Mouse (Mus musculus) C2C12 (cell line): ENCODE measurements around the gene Aknad1. TPM values are rescaled to one million over a fixed set of nuclear protein-coding genes. Genes with fewer than 3 reads are reported as not detected.

ENCODE experiments used
- H3K27me3 ChIP-seq: one replicate; pipeline ENCODE4 v1.6.1; 2011; ENCODE audit not compliant: control insufficient read depth, insufficient read depth, insufficient read length
- H3K36me3 ChIP-seq: one replicate; pipeline ENCODE4 v1.6.1; 2011; ENCODE audit not compliant: control insufficient read depth, insufficient read depth
- H3K4me3 ChIP-seq: one replicate; pipeline ENCODE4 v1.5.1; 2011; ENCODE audit warnings: mild to moderate bottlenecking, control low read depth; ENCODE audit not compliant: poor library complexity, insufficient read depth, severe bottlenecking
- H3K79me2 ChIP-seq: one replicate; pipeline ENCODE4 v1.6.1; 2011; ENCODE audit not compliant: control insufficient read depth, insufficient read depth
- H3K79me3 ChIP-seq: one replicate; pipeline ENCODE4 v1.6.1; 2011; ENCODE audit warnings: low read depth, control low read depth
- H3ac ChIP-seq: one replicate; pipeline ENCODE3; 2011; ENCODE audit warnings: low read depth; ENCODE audit not compliant: control insufficient read depth, insufficient read length
- CEBPB ChIP-seq: IDR thresholded peaks from one replicate; pipeline ENCODE4 v1.6.1; 2011; ENCODE audit warnings: low read depth, mild to moderate bottlenecking, control low read depth, moderate library complexity
- CTCF ChIP-seq: IDR thresholded peaks from one replicate; pipeline ENCODE4 v1.5.1; 2011; ENCODE audit not compliant: control insufficient read depth, insufficient read depth, insufficient read length
- FOSL1 ChIP-seq: IDR thresholded peaks from one replicate; pipeline ENCODE4 v1.8.0; 2011; ENCODE audit warnings: mild to moderate bottlenecking, low read length; ENCODE audit not compliant: poor library complexity, insufficient read depth, severe bottlenecking
- MAX ChIP-seq: IDR thresholded peaks from one replicate; pipeline ENCODE4 v1.6.1; 2011; ENCODE audit warnings: mild to moderate bottlenecking, control low read depth
- MYOD1 ChIP-seq: IDR thresholded peaks from one replicate; pipeline ENCODE4 v1.6.1; 2011; ENCODE audit warnings: low read depth; ENCODE audit not compliant: control insufficient read depth, insufficient read length
- MYOG ChIP-seq: IDR thresholded peaks from one replicate; pipeline ENCODE4 v1.6.1; 2011; ENCODE audit not compliant: control insufficient read depth, insufficient read length; ENCODE audit errors: extremely low read depth
- USF1 ChIP-seq: IDR thresholded peaks from one replicate; pipeline ENCODE4 v1.6.1; 2011; ENCODE audit warnings: low read depth, mild to moderate bottlenecking, control low read depth, moderate library complexity
- polyA plus RNA-seq: library from polyadenylated mRNA; unstranded; fragments of >200 nt; fragmentation: generic; extraction: Trizol; gene quantifications from one replicate; pipeline ENCODE4 v1.2.1, GENCODE M21; 2012; ENCODE audit warnings: missing spikeins

Aknad1 gene
- polyA plus RNA-seq, 1 experiment = 0.20 TPM

DNA sequence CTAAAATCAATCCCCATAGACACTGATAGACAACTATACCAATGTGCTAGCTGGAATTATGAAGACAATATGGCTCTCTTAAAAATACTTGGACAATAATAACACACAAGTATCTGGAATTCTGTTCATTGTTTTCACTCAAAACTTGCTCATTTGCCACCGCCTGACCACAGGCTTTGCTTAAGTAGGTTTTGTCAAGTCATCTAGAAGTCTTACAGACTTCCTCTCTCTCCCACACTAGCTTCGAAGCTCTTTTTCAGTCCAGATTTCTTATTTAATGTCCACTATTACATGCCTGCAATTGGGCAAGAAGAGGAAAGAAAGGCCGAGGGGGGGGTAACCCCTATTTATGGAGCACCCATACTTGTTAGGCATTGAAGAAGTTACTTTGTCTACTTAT is 11.7 kb upstream of the Aknad1 start:
- H3K36me3 ChIP-seq = no peaks in the 10 kb centered on the region
- TF ChIP-seq MYOD1 (no peak), USF1 (no peak), FOSL1 (no peak), CTCF (no peak), MYOG (no peak)
- H3ac ChIP-seq = no peak overlapping the region
- H3K79me2 ChIP-seq = no peaks in the 10 kb centered on the region
- H3K79me3 ChIP-seq = no peaks in the 10 kb centered on the region
- H3K4me3 ChIP-seq = no peak overlapping the region
- no peaks in the 10 kb centered on the region for H3K27me3 ChIP-seq

DNA sequence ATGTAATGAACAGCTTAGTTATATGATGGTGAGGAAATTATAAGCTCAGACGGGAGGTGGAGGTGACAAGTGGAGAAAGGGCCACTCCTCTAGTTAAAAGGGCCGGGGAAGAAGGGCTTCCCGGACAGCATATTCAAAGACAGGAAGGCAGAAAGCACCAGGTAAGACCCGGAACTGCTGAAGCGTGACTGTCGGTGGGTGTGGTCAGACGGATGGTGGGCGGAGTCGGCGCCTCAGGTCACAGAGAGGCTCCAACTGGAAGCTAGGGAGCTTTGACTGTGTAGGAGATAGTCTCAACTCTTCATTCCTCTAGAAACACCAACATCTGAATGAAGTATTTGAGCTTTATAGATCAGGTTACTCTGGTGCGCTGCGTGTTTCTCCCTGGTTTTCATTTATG is 9.1 kb upstream of the Aknad1 start:
- Histone ChIP-seq H3ac (no peak overlapping the region), H3K79me3 (no peaks in the 10 kb centered on the region), H3K27me3 (no peaks in the 10 kb centered on the region), H3K36me3 (no peaks in the 10 kb centered on the region), H3K79me2 (no peaks in the 10 kb centered on the region), H3K4me3 (no peak overlapping the region)
- TF ChIP-seq MAX (no peak), MYOD1 (no peak), CEBPB (no peak), MYOG (no peak), CTCF (no peak), USF1 (no peak), FOSL1 (no peak)

DNA sequence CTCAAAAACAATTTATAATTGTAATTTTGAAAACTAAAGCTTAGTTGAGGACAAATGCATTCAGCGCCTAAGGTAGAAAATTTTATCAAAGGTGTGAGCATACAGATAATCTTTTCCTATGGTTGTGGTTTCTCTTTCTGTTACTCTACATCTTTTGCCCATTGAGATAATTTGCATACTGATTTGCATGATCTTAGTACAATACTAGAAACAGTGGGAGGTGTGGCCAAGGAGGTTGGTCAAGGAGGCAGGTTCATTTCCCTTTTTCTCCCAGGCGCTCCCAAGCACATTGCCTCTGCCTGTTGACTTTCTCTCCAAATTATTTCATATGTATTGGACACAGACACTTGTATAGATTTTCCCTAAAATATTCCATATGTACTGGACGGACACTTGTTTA is 1.7 kb upstream of the Aknad1 start:
- Histone ChIP-seq H3ac (no peak overlapping the region), H3K79me3 (no peaks in the 10 kb centered on the region), H3K79me2 (no peaks in the 10 kb centered on the region), H3K4me3 (no peak overlapping the region), H3K27me3 (no peaks in the 10 kb centered on the region), H3K36me3 (no peaks in the 10 kb centered on the region)
- TF ChIP-seq MYOG (no peak), MYOD1 (no peak), MAX (no peak), CEBPB (no peak), FOSL1 (no peak), CTCF (no peak), USF1 (no peak)

DNA sequence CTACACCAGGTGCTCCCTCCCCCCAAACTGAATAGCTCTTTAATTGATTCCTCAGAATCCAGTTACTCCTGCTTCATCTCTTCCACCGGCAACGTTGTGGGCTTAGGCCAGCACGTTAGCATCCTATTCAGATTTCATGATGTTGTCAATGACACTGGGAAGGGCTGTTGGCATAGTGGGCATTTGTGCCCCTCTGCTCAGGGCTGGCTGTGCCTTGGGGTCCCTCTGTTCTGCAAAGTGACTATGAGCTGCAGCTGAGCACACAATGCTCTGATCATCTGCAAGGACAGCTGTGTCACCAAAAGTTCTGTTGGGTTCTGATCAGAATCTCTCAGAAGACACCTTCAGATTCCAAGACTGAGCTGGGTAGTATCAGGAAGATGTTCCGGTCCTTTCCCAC is 4.6 kb downstream of the Aknad1 start:
- no peaks in the 10 kb centered on the region for H3K79me2 ChIP-seq
- no peaks in the 10 kb centered on the region for H3K27me3 ChIP-seq
- no peak for TF ChIP-seq USF1
- TF ChIP-seq MYOG = no peak
- no peak for TF ChIP-seq FOSL1
- no peak for TF ChIP-seq MYOD1
- TF ChIP-seq CEBPB = no peak
- TF ChIP-seq CTCF = no peak
- TF ChIP-seq MAX = no peak
- H3ac ChIP-seq = no peak overlapping the region
- H3K36me3 ChIP-seq = no peaks in the 10 kb centered on the region
- H3K4me3 ChIP-seq = no peak overlapping the region
- H3K79me3 ChIP-seq = no peaks in the 10 kb centered on the region

DNA sequence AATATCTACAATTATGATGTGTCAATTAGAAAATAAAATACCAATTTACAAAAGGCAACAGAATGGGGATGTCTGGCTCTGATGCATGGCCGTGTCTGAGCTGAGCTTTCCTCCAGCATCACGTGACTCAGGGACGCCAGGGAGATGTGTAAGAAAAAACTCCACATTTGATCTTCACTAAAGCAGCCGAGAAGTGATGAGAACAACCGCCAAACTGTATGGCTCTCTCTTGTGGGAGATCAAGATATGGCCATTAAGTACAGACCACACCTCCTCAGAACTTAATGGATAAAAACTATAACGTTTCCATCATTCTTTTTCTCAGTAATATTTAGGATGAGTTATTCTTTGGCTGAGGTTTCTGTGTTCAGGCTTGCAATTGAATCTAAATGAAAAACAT is 11.6 kb downstream of the Aknad1 start:
- TF ChIP-seq CTCF (no peak), USF1 (peak; percentile 74), CEBPB (no peak), MYOG (no peak)
- no peak overlapping the region for H3ac ChIP-seq
- H3K4me3 ChIP-seq = no peak overlapping the region
- no peaks in the 10 kb centered on the region for H3K79me3 ChIP-seq
- no peaks in the 10 kb centered on the region for H3K27me3 ChIP-seq
- H3K79me2 ChIP-seq = no peaks in the 10 kb centered on the region
- no peaks in the 10 kb centered on the region for H3K36me3 ChIP-seq

DNA sequence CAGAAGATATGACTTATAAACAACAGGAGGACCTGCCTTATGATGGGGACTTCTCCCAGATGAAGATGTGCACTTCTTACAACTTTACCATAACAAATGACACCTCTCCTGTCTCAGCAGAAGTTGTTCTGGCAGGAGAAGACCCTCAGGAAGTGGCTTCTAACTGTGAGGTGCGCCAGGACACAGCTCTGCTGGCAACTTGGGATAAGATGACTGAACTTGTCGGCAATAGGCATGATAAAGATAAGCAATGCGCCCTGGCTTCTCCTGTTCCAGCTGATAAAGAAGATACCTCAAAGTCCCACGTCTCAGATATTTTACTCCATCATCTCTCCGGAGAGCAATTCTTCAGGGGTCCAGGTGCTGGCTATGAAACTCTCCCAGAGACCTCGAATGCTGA is 12.2 kb downstream of the Aknad1 start:
- TF ChIP-seq CTCF (no peak), MAX (no peak), CEBPB (no peak), MYOG (no peak), FOSL1 (no peak), USF1 (no peak), MYOD1 (no peak)
- Histone ChIP-seq H3K36me3 (no peaks in the 10 kb centered on the region), H3ac (no peak overlapping the region), H3K4me3 (no peak overlapping the region), H3K79me3 (no peaks in the 10 kb centered on the region), H3K27me3 (no peaks in the 10 kb centered on the region), H3K79me2 (no peaks in the 10 kb centered on the region)
